Mouse (Mus musculus) kidney, embryonic 15.5 days (tissue): ENCODE measurements at regions not wholly inside any gene's neighbourhood (a gene's known extent, or its start where the extent isn't known, plus 50 kb on each side); places are given as distances from the start of the nearest gene placed in this dataset.
A peak's percentile ranks its signal among the peaks of the same experiment; 100 is the strongest.

Source experiments
- ATAC-seq: fragments of 200-750 bp; cut with Nextera tagmentation; replicated peaks from 2 replicates; pipeline ENCODE4 v1.8.0; 2017; ENCODE audit warnings: moderate TSS enrichment; ENCODE audit not compliant: low FRiP score
- H3K27ac ChIP-seq: fragments of 300-500 bp; sonication (generic); 2 replicates; pipeline ENCODE4 v1.5.1; 2015; ENCODE audit warnings: mild to moderate bottlenecking, inconsistent platforms
- H3K27me3 ChIP-seq: fragments of 300-500 bp; sonication (generic); 2 replicates; pipeline ENCODE4 v1.6.1; 2015; ENCODE audit warnings: inconsistent platforms
- H3K36me3 ChIP-seq: fragments of 300-500 bp; sonication (generic); 2 replicates; pipeline ENCODE4 v1.6.1; 2015; ENCODE audit warnings: inconsistent platforms
- H3K4me1 ChIP-seq: fragments of 300-500 bp; sonication (generic); 2 replicates; pipeline ENCODE4 v1.6.1; 2015; ENCODE audit warnings: inconsistent platforms
- H3K4me2 ChIP-seq: fragments of 300-500 bp; sonication (generic); 2 replicates; pipeline ENCODE4 v1.6.1; 2015; ENCODE audit warnings: moderate library complexity, mild to moderate bottlenecking, inconsistent platforms
- H3K4me3 ChIP-seq: fragments of 300-500 bp; sonication (generic); replicated peaks from 2 replicates; pipeline ENCODE4 v1.5.1; 2015; ENCODE audit warnings: mild to moderate bottlenecking, inconsistent platforms
- H3K9ac ChIP-seq: fragments of 300-500 bp; sonication (generic); 2 replicates; pipeline ENCODE4 v1.6.1; 2015; ENCODE audit warnings: mild to moderate bottlenecking, inconsistent platforms
- H3K9me3 ChIP-seq: fragments of 300-500 bp; sonication (generic); replicated peaks from 2 replicates; pipeline ENCODE4 v1.6.1; 2016; ENCODE audit warnings: inconsistent platforms
- WGBS: fragments of 180-500 bp; shearing (Covaris S2); methylation state at CpG from one replicate; pipeline ENCODE4 v1.1.7; 2015; ENCODE audit warnings: mixed read lengths; 5-methylcytosine and 5-hydroxymethylcytosine counted together

DNA sequence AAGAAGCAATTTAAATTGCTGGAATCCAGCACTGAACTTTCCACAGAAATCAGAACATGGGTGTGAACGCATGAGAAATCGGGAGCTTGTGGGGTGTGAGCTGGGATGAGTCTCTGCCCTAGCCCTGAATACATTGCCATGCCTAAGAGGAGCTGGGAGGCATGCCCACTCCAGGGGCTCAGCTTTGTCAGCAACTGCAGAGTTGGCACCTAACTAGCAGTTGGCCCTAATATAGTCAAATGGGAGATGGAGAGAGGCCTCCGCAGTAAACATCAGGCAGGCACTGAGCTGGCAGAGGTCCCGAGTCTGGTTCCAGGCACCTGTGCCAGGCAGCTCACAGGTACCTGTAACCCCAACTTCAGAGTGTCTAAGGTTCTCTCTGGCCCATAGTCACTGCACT, 260.1 kb upstream of the Cdh4 start:
- no peaks in the 10 kb centered on the region for H3K36me3 ChIP-seq
- no peak for ATAC-seq
- no peak overlapping the region for H3K4me3 ChIP-seq
- H3K27me3 ChIP-seq, result no peaks in the 10 kb centered on the region
- no peak overlapping the region for H3K27ac ChIP-seq
- 0 out of 2 replicates have a peak, but pooled peaks cover 2% of the 10 kb centered on the region for H3K4me1 ChIP-seq
- no peak overlapping the region for H3K4me2 ChIP-seq
- no peak overlapping the region for H3K9ac ChIP-seq
- H3K9me3 ChIP-seq, result no peaks in the 10 kb centered on the region
- WGBS, result 92% methylated on average over 4 of the region's 4 CpGs

DNA sequence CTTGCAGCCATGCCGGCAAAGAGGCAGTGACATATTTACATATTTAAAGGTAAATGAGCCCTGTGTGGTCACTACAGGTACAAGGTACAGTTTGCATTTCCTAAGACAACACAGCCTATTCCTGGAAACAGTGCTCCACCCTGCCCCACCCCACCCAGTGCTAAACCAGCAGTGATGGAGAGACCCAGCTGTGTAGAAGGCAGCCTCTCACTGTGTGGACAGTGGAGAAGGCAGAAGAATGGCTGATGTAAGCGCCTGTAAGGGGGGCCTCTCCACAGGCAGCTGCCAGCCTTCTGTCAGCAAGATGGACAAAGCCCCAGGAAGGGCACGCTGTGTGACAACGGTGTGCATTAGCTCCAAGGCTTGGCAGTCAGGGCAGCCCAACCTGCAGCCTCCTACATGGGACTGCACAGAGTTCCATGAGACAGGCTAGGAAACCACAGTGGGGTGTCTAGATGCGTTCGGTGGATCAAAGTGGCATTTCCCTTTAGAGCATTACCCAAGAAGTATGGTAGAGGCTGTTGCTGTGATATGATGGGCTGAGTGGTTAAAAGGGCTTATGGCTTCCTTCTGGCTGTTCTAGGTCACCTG, 249.2 kb upstream of the Cdh4 start:
- WGBS, result 76% methylated on average over 6 of the region's 6 CpGs
- Histone ChIP-seq H3K4me2 (no peak overlapping the region), H3K36me3 (no peaks in the 10 kb centered on the region), H3K27me3 (no peaks in the 10 kb centered on the region), H3K27ac (no peak overlapping the region), H3K9ac (no peak overlapping the region), H3K4me3 (no peak overlapping the region), H3K9me3 (no peaks in the 10 kb centered on the region), H3K4me1 (no peaks in the 10 kb centered on the region)
- ATAC-seq, result no peak

GRCm38 (mm10) chr2:179193507-179194160, 248.6 kb upstream of the Cdh4 start:
- H3K4me2 ChIP-seq, result no peak overlapping the region
- WGBS, result 28% methylated on average over 9 of the region's 9 CpGs
- no peaks in the 10 kb centered on the region for H3K4me1 ChIP-seq
- H3K9ac ChIP-seq, result no peak overlapping the region
- no peak overlapping the region for H3K27ac ChIP-seq
- no peaks in the 10 kb centered on the region for H3K9me3 ChIP-seq
- no peaks in the 10 kb centered on the region for H3K36me3 ChIP-seq
- H3K27me3 ChIP-seq, result no peaks in the 10 kb centered on the region
- H3K4me3 ChIP-seq, result no peak overlapping the region
- peak; percentile 90 for ATAC-seq

GRCm38 (mm10) chr2:179197471-179197870, 244.8 kb upstream of the Cdh4 start:
- Histone ChIP-seq H3K27ac (no peak overlapping the region), H3K9me3 (no peaks in the 10 kb centered on the region), H3K4me2 (no peak overlapping the region), H3K27me3 (no peaks in the 10 kb centered on the region), H3K36me3 (no peaks in the 10 kb centered on the region), H3K4me1 (no peaks in the 10 kb centered on the region), H3K9ac (no peak overlapping the region), H3K4me3 (no peak overlapping the region)
- no peak for ATAC-seq
- WGBS, result 88% methylated on average over 1 of the region's 1 CpGs

DNA sequence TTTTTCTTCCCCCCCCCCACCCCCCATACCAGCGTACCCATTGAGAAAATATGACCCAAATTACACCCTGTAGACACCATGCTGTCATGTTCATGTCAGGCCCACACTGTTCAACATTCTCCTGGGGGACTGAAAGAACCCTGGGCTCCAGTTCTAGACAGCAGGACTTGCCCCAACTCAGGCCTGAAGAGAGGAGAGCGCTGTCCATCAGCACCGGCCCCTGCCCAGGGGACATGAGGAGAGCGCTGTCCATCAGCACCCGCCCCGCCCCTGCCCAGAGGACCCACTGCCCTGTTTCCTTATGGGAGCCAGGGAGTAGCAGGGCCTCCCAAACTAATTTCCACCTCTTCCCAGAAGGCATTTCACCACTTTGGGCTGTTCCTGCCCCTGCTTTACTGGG, 241.7 kb upstream of the Cdh4 start:
- H3K27me3 ChIP-seq, result no peaks in the 10 kb centered on the region
- 0 out of 2 replicates have a peak, but pooled peaks have one; percentile 60 for ATAC-seq
- H3K4me2 ChIP-seq, result no peak overlapping the region
- H3K4me3 ChIP-seq, result no peak overlapping the region
- no peaks in the 10 kb centered on the region for H3K36me3 ChIP-seq
- no peaks in the 10 kb centered on the region for H3K9me3 ChIP-seq
- no peak overlapping the region for H3K27ac ChIP-seq
- WGBS, result 6% methylated on average over 6 of the region's 6 CpGs
- H3K9ac ChIP-seq, result no peak overlapping the region
- no peaks in the 10 kb centered on the region for H3K4me1 ChIP-seq

- no peak for ATAC-seq
- Histone ChIP-seq H3K9ac (no peak overlapping the region), H3K9me3 (no peaks in the 10 kb centered on the region), H3K27ac (no peak overlapping the region), H3K4me2 (no peak overlapping the region), H3K36me3 (no peaks in the 10 kb centered on the region), H3K4me3 (no peak overlapping the region), H3K4me1 (no peaks in the 10 kb centered on the region), H3K27me3 (no peaks in the 10 kb centered on the region)
- 76% methylated on average over 10 of the region's 10 CpGs for WGBS
Observed at GRCm38 (mm10) chr2:179210164-179210805, 231.9 kb upstream of the Cdh4 start.

GRCm38 (mm10) chr2:179216773-179217172, 225.5 kb upstream of the Cdh4 start:
- H3K9me3 ChIP-seq, result no peaks in the 10 kb centered on the region
- H3K27ac ChIP-seq, result no peak overlapping the region
- H3K27me3 ChIP-seq, result no peaks in the 10 kb centered on the region
- no peaks in the 10 kb centered on the region for H3K4me1 ChIP-seq
- no peak overlapping the region for H3K4me2 ChIP-seq
- no peak for ATAC-seq
- 46% methylated on average over 2 of the region's 2 CpGs for WGBS
- no peak overlapping the region for H3K9ac ChIP-seq
- H3K36me3 ChIP-seq, result no peaks in the 10 kb centered on the region
- no peak overlapping the region for H3K4me3 ChIP-seq

DNA sequence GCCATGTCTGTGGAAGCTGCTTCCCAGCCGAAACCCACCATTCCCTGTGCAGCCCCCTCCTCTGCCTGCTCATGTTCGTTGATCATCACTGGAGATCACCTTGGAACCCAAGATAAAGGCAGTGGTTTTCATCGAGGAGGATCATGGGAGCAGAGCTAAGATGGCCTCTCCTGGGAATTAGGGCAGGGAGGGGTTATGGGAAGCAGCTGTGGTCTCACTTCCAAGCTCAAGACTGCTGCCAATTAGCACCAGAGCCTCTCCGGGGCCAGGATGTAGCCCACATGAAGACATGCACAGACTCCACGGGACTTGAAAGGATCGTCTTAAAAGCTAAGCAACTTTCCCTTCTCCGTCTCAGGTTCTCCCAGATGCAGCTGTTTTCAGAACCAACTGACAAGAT, 214.1 kb upstream of the Cdh4 start:
- Histone ChIP-seq H3K4me1 (no peaks in the 10 kb centered on the region), H3K27me3 (no peaks in the 10 kb centered on the region), H3K27ac (no peak overlapping the region), H3K4me2 (no peak overlapping the region), H3K36me3 (no peaks in the 10 kb centered on the region), H3K9ac (no peak overlapping the region), H3K9me3 (no peaks in the 10 kb centered on the region), H3K4me3 (no peak overlapping the region)
- ATAC-seq, result no peak
- WGBS, result 69% methylated on average over 7 of the region's 7 CpGs

GRCm38 (mm10) chr2:179231708-179232354, 210.4 kb upstream of the Cdh4 start:
- 78% methylated on average over 6 of the region's 6 CpGs for WGBS
- no peak overlapping the region for H3K9ac ChIP-seq
- ATAC-seq, result no peak
- no peak overlapping the region for H3K4me2 ChIP-seq
- H3K9me3 ChIP-seq, result no peaks in the 10 kb centered on the region
- H3K36me3 ChIP-seq, result no peaks in the 10 kb centered on the region
- H3K27me3 ChIP-seq, result no peaks in the 10 kb centered on the region
- H3K27ac ChIP-seq, result no peak overlapping the region
- H3K4me1 ChIP-seq, result no peaks in the 10 kb centered on the region
- no peak overlapping the region for H3K4me3 ChIP-seq

DNA sequence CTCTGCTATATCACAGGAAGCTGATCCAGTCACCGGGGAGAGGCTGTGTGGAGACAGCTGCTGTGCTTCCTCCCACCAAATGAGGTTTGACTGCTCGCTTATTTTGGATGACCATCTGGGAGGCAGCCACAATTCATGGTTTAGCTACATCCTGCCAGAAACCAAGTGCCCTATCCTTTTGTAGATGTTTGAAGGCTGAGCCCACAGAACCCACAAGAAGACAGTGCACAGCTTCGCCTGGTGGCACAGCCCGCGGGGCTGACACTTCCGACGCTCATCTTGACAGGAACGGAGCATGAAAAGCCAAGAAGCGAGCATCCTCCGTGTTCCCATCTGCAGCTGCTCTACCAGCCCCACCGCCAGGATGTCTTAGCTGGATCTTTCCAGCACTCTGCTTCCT, 204.1 kb upstream of the Cdh4 start:
- no peak overlapping the region for H3K27ac ChIP-seq
- H3K4me1 ChIP-seq, result no peaks in the 10 kb centered on the region
- H3K36me3 ChIP-seq, result no peaks in the 10 kb centered on the region
- H3K4me3 ChIP-seq, result no peak overlapping the region
- no peak overlapping the region for H3K4me2 ChIP-seq
- 86% methylated on average over 11 of the region's 11 CpGs for WGBS
- H3K9me3 ChIP-seq, result no peaks in the 10 kb centered on the region
- no peaks in the 10 kb centered on the region for H3K27me3 ChIP-seq
- no peak for ATAC-seq
- H3K9ac ChIP-seq, result no peak overlapping the region

DNA sequence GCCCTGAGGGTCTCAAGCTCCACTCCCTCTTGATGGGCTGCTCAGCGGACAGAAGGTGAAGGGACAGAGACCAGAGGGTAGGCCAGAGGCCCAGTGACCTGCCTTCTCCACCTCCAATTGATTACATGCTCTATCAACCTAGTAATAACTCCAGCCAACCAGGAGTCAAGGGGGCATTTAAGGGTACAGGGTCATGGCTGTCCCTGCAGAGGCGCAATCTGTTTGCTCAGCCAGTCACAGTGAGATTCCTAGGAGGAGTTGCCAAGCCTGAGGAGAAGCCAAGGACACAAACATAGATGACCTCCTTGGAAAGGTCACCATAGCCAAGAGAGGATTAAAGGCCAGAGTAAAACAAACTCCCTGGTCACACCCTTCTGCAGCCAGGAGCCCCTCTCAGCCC, 181.3 kb upstream of the Cdh4 start:
- no peak for ATAC-seq
- 63% methylated on average over 2 of the region's 2 CpGs for WGBS
- Histone ChIP-seq H3K27ac (no peak overlapping the region), H3K4me3 (no peak overlapping the region), H3K9ac (no peak overlapping the region), H3K36me3 (no peaks in the 10 kb centered on the region), H3K4me2 (no peak overlapping the region), H3K27me3 (no peaks in the 10 kb centered on the region), H3K9me3 (no peaks in the 10 kb centered on the region), H3K4me1 (peaks cover 18% of the 10 kb centered on the region)

- ATAC-seq, result peak; percentile 85
- H3K4me2 ChIP-seq, result no peak overlapping the region
- peaks cover 18% of the 10 kb centered on the region for H3K4me1 ChIP-seq
- H3K9ac ChIP-seq, result no peak overlapping the region
- no peaks in the 10 kb centered on the region for H3K27me3 ChIP-seq
- H3K27ac ChIP-seq, result 0 out of 2 replicates have a peak overlapping the region, but pooled peaks have one; percentile 37
- H3K9me3 ChIP-seq, result no peaks in the 10 kb centered on the region
- H3K4me3 ChIP-seq, result no peak overlapping the region
- WGBS, result 45% methylated on average over 4 of the region's 4 CpGs
- H3K36me3 ChIP-seq, result no peaks in the 10 kb centered on the region
Observed at GRCm38 (mm10) chr2:179263888-179264287, 178.3 kb upstream of the Cdh4 start.
